Mouse (Mus musculus) testis, adult 2 months (tissue): ENCODE results near the gene Rps27l.

Experiments
- CTCF ChIP-seq: fragments of 200-500 bp; IDR thresholded peaks from 2 replicates; pipeline ENCODE4 v1.5.1; 2012; ENCODE audit warnings: low read depth, mild to moderate bottlenecking, inconsistent platforms, low read length, moderate library complexity; ENCODE audit not compliant: control insufficient read depth, insufficient read depth, insufficient replicate concordance
- POLR2A ChIP-seq: fragments of 200-500 bp; IDR thresholded peaks from 2 replicates; pipeline ENCODE4 v1.6.1; 2012; ENCODE audit warnings: low read depth, mild to moderate bottlenecking, inconsistent platforms, low read length, moderate library complexity; ENCODE audit not compliant: control insufficient read depth

DNA sequence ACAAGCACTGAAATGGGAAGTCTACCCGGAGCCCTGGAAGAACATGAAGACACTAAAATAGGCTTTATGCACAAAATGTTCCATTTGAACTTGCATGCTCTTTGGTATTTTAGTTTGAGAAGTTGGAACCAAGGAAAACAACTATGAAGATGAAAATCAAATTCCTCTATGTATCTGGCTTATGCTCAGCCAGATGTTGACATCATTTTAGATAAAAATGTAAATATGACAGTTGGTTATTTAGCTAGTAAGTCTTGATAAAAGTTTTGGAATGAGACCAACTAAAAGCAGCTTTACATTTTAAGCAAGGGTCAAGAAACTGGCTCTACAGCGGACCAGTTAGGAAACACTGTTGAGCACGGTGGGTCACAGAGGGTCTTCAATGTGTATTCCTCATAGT is 31.3 kb upstream of the Rps27l start:
- no peak for TF ChIP-seq POLR2A
- no peak for TF ChIP-seq CTCF
